Mouse (Mus musculus) testis, adult 2 months (tissue): ENCODE results near the gene Cyb5r2. TPM values are rescaled to one million over a fixed set of nuclear protein-coding genes. Genes with fewer than 3 reads are reported as not detected.

Experiments
- H3K27ac ChIP-seq: fragments of 200-500 bp; 2 replicates; pipeline ENCODE4 v1.5.1; 2012; ENCODE audit warnings: low read depth, low read length; ENCODE audit not compliant: control insufficient read depth, insufficient read depth
- H3K27me3 ChIP-seq: fragments of 200-500 bp; 2 replicates; pipeline ENCODE4 v1.6.1; 2012; ENCODE audit warnings: mild to moderate bottlenecking, low read length, moderate library complexity; ENCODE audit not compliant: control insufficient read depth, insufficient read depth
- H3K36me3 ChIP-seq: fragments of 200-500 bp; 2 replicates; pipeline ENCODE4 v1.6.1; 2012; ENCODE audit warnings: mild to moderate bottlenecking, low read length; ENCODE audit not compliant: control insufficient read depth, insufficient read depth
- H3K4me1 ChIP-seq: fragments of 200-500 bp; 2 replicates; pipeline ENCODE4 v1.6.1; 2012; ENCODE audit warnings: low read length; ENCODE audit not compliant: control insufficient read depth, insufficient read depth
- H3K4me3 ChIP-seq: fragments of 200-500 bp; 2 replicates; pipeline ENCODE4 v1.5.1; 2012; ENCODE audit warnings: low read depth, mild to moderate bottlenecking, low read length, moderate library complexity, mixed read lengths; ENCODE audit not compliant: control insufficient read depth
- CTCF ChIP-seq: fragments of 200-500 bp; IDR thresholded peaks from 2 replicates; pipeline ENCODE4 v1.5.1; 2012; ENCODE audit warnings: low read depth, mild to moderate bottlenecking, inconsistent platforms, low read length, moderate library complexity; ENCODE audit not compliant: control insufficient read depth, insufficient read depth, insufficient replicate concordance
- POLR2A ChIP-seq: fragments of 200-500 bp; IDR thresholded peaks from 2 replicates; pipeline ENCODE4 v1.6.1; 2012; ENCODE audit warnings: low read depth, mild to moderate bottlenecking, inconsistent platforms, low read length, moderate library complexity; ENCODE audit not compliant: control insufficient read depth
- polyA plus RNA-seq: library from polyadenylated mRNA; depleted of rRNA; stranded (reverse); fragments of >200 nt; gene quantifications from 2 replicates; pipeline ENCODE4 v1.2.3, GENCODE M21; 2012

Cyb5r2 gene
- polyA plus RNA-seq, 1 experiment: 14.8 TPM

GRCm38 (mm10) chr7:107770812-107771211, 13.0 kb upstream of the Cyb5r2 start:
- H3K27ac ChIP-seq: no peak overlapping the region

GRCm38 (mm10) chr7:107756748-107757147, 1.1 kb downstream of the Cyb5r2 start:
- Histone ChIP-seq H3K4me1 (peaks cover 5% of the 10 kb centered on the region; the same call in 1 of the 2 replicates), H3K27me3 (no peaks in the 10 kb centered on the region), H3K36me3 (no peaks in the 10 kb centered on the region), H3K4me3 (no peak overlapping the region), H3K27ac (no peak overlapping the region)
- TF ChIP-seq POLR2A: no peak
- TF ChIP-seq CTCF: no peak

More at GRCm38 (mm10) chr7:107770812-107771211, 13.0 kb upstream of the Cyb5r2 start:
- TF ChIP-seq POLR2A (no peak), CTCF (no peak)
- Histone ChIP-seq H3K36me3 (no peaks in the 10 kb centered on the region), H3K4me1 (no peaks in the 10 kb centered on the region), H3K4me3 (no peak overlapping the region), H3K27me3 (no peaks in the 10 kb centered on the region)

- H3K27ac ChIP-seq: no peak overlapping the region
- H3K4me3 ChIP-seq: no peak overlapping the region
- no peaks in the 10 kb centered on the region for H3K36me3 ChIP-seq
- H3K27me3 ChIP-seq: no peaks in the 10 kb centered on the region
- TF ChIP-seq CTCF (no peak), POLR2A (no peak)
- H3K4me1 ChIP-seq: peaks cover 5% of the 10 kb centered on the region; the same call in 1 of the 2 replicates
These were observed 1.9 kb downstream of the Cyb5r2 start for GRCm38 (mm10) chr7:107755905-107756304.

- Histone ChIP-seq H3K4me3 (no peak overlapping the region), H3K36me3 (no peaks in the 10 kb centered on the region), H3K27ac (no peak overlapping the region), H3K4me1 (no peaks in the 10 kb centered on the region), H3K27me3 (no peaks in the 10 kb centered on the region)
- TF ChIP-seq CTCF (no peak), POLR2A (no peak)
These were observed 5.8 kb downstream of the Cyb5r2 start for GRCm38 (mm10) chr7:107752031-107752520.

- Histone ChIP-seq H3K4me3 (no peak overlapping the region), H3K27ac (no peak overlapping the region), H3K4me1 (no peaks in the 10 kb centered on the region), H3K27me3 (no peaks in the 10 kb centered on the region), H3K36me3 (no peaks in the 10 kb centered on the region)
- TF ChIP-seq CTCF: no peak
- TF ChIP-seq POLR2A: no peak
These were observed 8.1 kb downstream of the Cyb5r2 start for GRCm38 (mm10) chr7:107749721-107750120.

GRCm38 (mm10) chr7:107749270-107749669, 8.6 kb downstream of the Cyb5r2 start:
- no peaks in the 10 kb centered on the region for H3K27me3 ChIP-seq
- H3K4me3 ChIP-seq: no peak overlapping the region
- H3K36me3 ChIP-seq: no peaks in the 10 kb centered on the region
- H3K27ac ChIP-seq: no peak overlapping the region
- no peak for TF ChIP-seq POLR2A
- no peak for TF ChIP-seq CTCF
- H3K4me1 ChIP-seq: no peaks in the 10 kb centered on the region

GRCm38 (mm10) chr7:107747954-107748353, 9.9 kb downstream of the Cyb5r2 start:
- H3K4me3 ChIP-seq: no peak overlapping the region
- TF ChIP-seq CTCF (peak; percentile 19; the same call in 1 of the 2 replicates), POLR2A (no peak)
- H3K27ac ChIP-seq: no peak overlapping the region
- no peaks in the 10 kb centered on the region for H3K4me1 ChIP-seq
- no peaks in the 10 kb centered on the region for H3K36me3 ChIP-seq
- no peaks in the 10 kb centered on the region for H3K27me3 ChIP-seq
